Mouse (Mus musculus): Measurements from ENCODE around the gene Wdr62.
A peak's percentile ranks its signal among the peaks of the same experiment; 100 is the strongest.
"Not testable (repeated sequence)": the region's sequence is repeated elsewhere in the genome, so short reads cannot be mapped to it uniquely, and the experiment has no call there.

The Wdr62 gene

GRCm38 (mm10) chr7:30205383-30205782 lies 74.8 kb downstream of the Wdr62 start:
- DNase-seq (ENCODE audit: low read depth): no peak

GRCm38 (mm10) chr7:30204380-30204779 lies 75.8 kb downstream of the Wdr62 start:
- DNase-seq (ENCODE audit: low read depth): no peak

GRCm38 (mm10) chr7:30202895-30203690 lies 77.1 kb downstream of the Wdr62 start:
- no peak for DNase-seq (ENCODE audit: low read depth)

- DNase-seq (ENCODE audit: low read depth): not testable (repeated sequence)
Measured at GRCm38 (mm10) chr7:30200661-30201060, 79.6 kb downstream of the Wdr62 start.

- no peak for DNase-seq (ENCODE audit: low read depth)
Measured at GRCm38 (mm10) chr7:30200200-30200599, 80.0 kb downstream of the Wdr62 start.

GRCm38 (mm10) chr7:30199498-30200139 lies 80.6 kb downstream of the Wdr62 start:
- DNase-seq (ENCODE audit: low read depth): no peak

GRCm38 (mm10) chr7:30198481-30198971 lies 81.7 kb downstream of the Wdr62 start, which contains the start of gene Capns1:
Capns1 (minus strand) TSS chr7:30198811.
- peak; percentile 86 for DNase-seq (ENCODE audit: low read depth)

GRCm38 (mm10) chr7:30197592-30198129 lies 82.6 kb downstream of the Wdr62 start:
- DNase-seq (ENCODE audit: low read depth): no peak

GRCm38 (mm10) chr7:30196171-30196570 lies 84.0 kb downstream of the Wdr62 start:
- DNase-seq (ENCODE audit: low read depth): no peak

GRCm38 (mm10) chr7:30195461-30195860 lies 84.8 kb downstream of the Wdr62 start:
- no peak for DNase-seq (ENCODE audit: low read depth)

GRCm38 (mm10) chr7:30194884-30195283 lies 85.3 kb downstream of the Wdr62 start:
- peak; percentile 97 for DNase-seq (ENCODE audit: low read depth)

GRCm38 (mm10) chr7:30194101-30194831 lies 86.0 kb downstream of the Wdr62 start:
- DNase-seq (ENCODE audit: low read depth): no peak

- DNase-seq (ENCODE audit: low read depth): no peak
Measured at GRCm38 (mm10) chr7:30193581-30194100, 86.6 kb downstream of the Wdr62 start.

GRCm38 (mm10) chr7:30193013-30193412 lies 87.2 kb downstream of the Wdr62 start:
- DNase-seq (ENCODE audit: low read depth): no peak

- DNase-seq (ENCODE audit: low read depth): no peak
Measured at GRCm38 (mm10) chr7:30192088-30192487, 88.1 kb downstream of the Wdr62 start.

Data from c-Kit-positive CD71-negative TER-119-negative erythroid progenitor cells, embryonic 14.5 days (primary cell).